Mouse (Mus musculus) 416B (cell line): ENCODE results near the gene Ndrg4.
A peak's percentile ranks its signal among the peaks of the same experiment; 100 is the strongest.

ENCODE experiments used
- DNase-seq: peaks from one replicate; pipeline ENCODE4 v3.0.0; 2011; ENCODE audit warnings: low read depth

Gene Ndrg4

GRCm38 (mm10) chr8:95716546-95717335 is 40.0 kb downstream of the Ndrg4 start:
- peak; percentile 49 for DNase-seq

- DNase-seq = no peak
Measured at GRCm38 (mm10) chr8:95727625-95728024, 50.8 kb downstream of the Ndrg4 start.

- DNase-seq = peak; percentile 26
Measured at GRCm38 (mm10) chr8:95738596-95738995, 61.8 kb downstream of the Ndrg4 start.

- no peak for DNase-seq
Measured at GRCm38 (mm10) chr8:95741732-95742131, 65.0 kb downstream of the Ndrg4 start.

GRCm38 (mm10) chr8:95748028-95748427 is 71.2 kb downstream of the Ndrg4 start:
- DNase-seq = no peak

GRCm38 (mm10) chr8:95751924-95752323 is 75.1 kb downstream of the Ndrg4 start:
- DNase-seq = no peak

GRCm38 (mm10) chr8:95760323-95760722 is 83.5 kb downstream of the Ndrg4 start:
- no peak for DNase-seq

- no peak for DNase-seq
Measured at GRCm38 (mm10) chr8:95764133-95764532, 87.4 kb downstream of the Ndrg4 start.
